Mouse (Mus musculus): ENCODE results near the gene Has1. TPM values are rescaled to one million over a fixed set of nuclear protein-coding genes. Genes with fewer than 3 reads are reported as not detected.

Has1 gene
- polyA plus RNA-seq (2015; fragmentation: Nextera tagmentation; extraction: Ambion mirVana), result 1.1 TPM in 2 replicates

DNA sequence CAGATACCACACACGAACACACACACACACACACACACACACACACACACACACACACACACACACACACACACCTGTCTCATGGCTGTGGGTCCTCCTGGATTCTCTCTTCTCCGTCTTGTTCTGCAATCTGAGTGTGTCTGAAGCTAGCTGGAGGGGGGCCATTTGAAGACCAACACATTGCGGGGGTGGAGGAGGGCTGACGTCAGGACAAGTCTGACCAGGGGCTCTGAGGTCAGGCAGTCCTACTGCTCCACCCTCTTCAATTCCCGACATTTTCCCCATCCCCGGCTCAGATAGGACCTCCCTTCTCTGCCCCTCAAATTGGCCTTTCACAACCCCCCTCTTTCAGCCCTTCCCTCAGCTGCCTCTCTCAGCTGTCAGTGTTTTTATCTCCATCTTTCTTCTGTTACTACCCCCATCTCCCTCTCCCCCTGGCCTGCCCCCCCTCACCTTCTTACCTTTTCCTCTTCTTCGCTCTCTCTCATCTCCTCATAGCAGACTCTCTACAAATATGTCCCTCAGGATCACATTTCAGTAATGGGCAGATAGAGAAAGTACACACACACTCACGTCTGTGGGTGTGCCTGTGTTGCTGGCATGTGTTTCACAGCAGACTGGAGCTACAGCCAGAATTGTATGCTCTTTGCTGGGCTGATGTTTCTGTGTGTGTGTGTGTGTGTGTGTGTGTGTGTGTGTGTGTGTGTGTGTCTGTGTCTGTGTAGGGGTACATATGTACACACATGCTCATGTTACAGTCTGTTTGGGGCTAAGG is at the start of gene Has1:
Gene Has1, minus strand, starts transcription at position 142 of the 775 bp plus-strand sequence.
- no peak; the same call in 1 of the 2 replicates for ATAC-seq (ENCODE audit: low FRiP score, low read depth)
- H3K9ac ChIP-seq, result no peak within 1 kb of the TSS
- H3K36me3 ChIP-seq, result no peaks in the 10 kb centered on the region
- H3K4me3 ChIP-seq, result no peak within 1 kb of the TSS
- no peak within 1 kb of the TSS for H3K27ac ChIP-seq (replicated peaks)
- no peaks in the 10 kb centered on the region for H3K9me3 ChIP-seq
- H3K4me2 ChIP-seq, result no peak within 1 kb of the TSS
- 58% methylated on average over 8 of the region's 8 CpGs for WGBS
- no peaks in the 10 kb centered on the region for H3K27me3 ChIP-seq
- peaks cover 2% of the 10 kb centered on the region; the same call in 1 of the 2 replicates for H3K4me1 ChIP-seq (replicated peaks)

GRCm38 (mm10) chr17:17900768-17901167 is 45.8 kb upstream of the Has1 start:
- no peaks in the 10 kb centered on the region; the same call in 1 of the 2 replicates for H3K27me3 ChIP-seq
- 92% methylated on average over 1 of the region's 1 CpGs for WGBS
- no peak overlapping the region for H3K9ac ChIP-seq
- no peaks in the 10 kb centered on the region for H3K9me3 ChIP-seq
- H3K36me3 ChIP-seq, result no peaks in the 10 kb centered on the region
- H3K4me3 ChIP-seq, result no peak overlapping the region
- no peak for ATAC-seq (ENCODE audit: low FRiP score, low read depth)
- no peak overlapping the region for H3K4me2 ChIP-seq
- H3K27ac ChIP-seq (replicated peaks), result no peak overlapping the region
- no peaks in the 10 kb centered on the region for H3K4me1 ChIP-seq (replicated peaks)

- no peak overlapping the region for H3K27ac ChIP-seq (replicated peaks)
- no peaks in the 10 kb centered on the region for H3K36me3 ChIP-seq
- no peak overlapping the region for H3K9ac ChIP-seq
- no peaks in the 10 kb centered on the region; the same call in 1 of the 2 replicates for H3K27me3 ChIP-seq
- no peaks in the 10 kb centered on the region for H3K9me3 ChIP-seq
- WGBS, result 79% methylated on average over 2 of the region's 2 CpGs
- H3K4me2 ChIP-seq, result no peak overlapping the region
- H3K4me1 ChIP-seq (replicated peaks), result no peaks in the 10 kb centered on the region
- ATAC-seq (ENCODE audit: low FRiP score, low read depth), result 0 out of 2 replicates have a peak, but pooled peaks have one; percentile 48
- no peak overlapping the region for H3K4me3 ChIP-seq
These were observed 44.3 kb upstream of the Has1 start for GRCm38 (mm10) chr17:17899268-17899667.

DNA sequence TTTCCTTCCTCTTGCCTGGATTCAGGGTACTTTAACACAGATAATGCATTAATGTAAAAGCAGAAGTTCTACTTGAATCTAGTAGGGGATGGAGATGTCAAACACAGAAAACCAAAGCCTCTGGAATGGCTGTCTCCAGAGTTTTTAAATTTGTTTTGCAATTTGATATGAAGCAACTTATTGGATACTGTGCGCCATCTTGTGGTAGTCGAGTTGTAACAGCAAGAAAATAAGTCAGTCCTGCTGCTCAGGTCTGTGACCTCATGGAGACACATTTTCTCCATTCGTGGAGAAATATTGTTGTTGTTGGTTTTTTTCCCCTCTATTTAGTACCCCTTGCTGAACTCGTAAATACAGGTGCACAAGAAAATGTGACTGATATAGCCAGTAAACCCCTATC is 41.0 kb upstream of the Has1 start:
- 5% methylated on average over 4 of the region's 4 CpGs for WGBS
- Histone ChIP-seq H3K27ac (replicated peaks) (no peak overlapping the region), H3K36me3 (no peaks in the 10 kb centered on the region), H3K4me3 (no peak overlapping the region), H3K4me1 (replicated peaks) (no peaks in the 10 kb centered on the region), H3K4me2 (no peak overlapping the region), H3K9me3 (no peaks in the 10 kb centered on the region), H3K27me3 (no peaks in the 10 kb centered on the region), H3K9ac (no peak overlapping the region)
- ATAC-seq (ENCODE audit: low FRiP score, low read depth), result 0 out of 2 replicates have a peak, but pooled peaks have one; percentile 45

DNA sequence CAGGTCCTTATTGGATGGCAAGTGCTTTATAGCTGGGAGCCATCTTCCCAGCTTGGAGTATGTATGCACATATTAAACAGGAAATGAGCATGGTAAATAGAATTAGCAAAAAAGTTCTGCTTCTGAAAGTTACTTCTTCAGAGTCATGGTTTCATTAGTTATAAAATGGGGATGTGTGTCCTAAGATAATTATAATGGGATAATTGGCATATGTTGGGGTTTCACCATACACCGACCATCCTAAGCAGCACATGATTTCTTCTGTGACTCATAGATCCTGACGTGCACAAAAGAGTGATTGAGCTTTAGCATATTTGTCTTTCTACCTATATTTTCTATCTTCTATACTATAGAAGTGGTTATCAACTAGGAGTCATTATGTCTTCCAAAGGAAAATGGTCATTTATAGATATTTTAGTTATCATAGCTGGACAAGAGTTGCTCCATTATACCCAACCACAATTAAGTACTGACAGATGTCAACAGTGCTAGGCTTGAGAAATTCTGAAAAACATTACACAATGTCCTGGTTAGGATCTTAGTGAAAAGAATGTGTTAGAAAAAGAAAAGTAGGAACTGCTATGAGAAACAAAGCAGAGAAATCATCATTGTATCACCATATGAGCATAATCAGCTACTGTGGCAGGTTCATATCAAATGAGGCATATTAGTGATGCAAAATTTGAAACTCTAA is 34.9 kb upstream of the Has1 start:
- H3K4me2 ChIP-seq, result no peak overlapping the region
- H3K9ac ChIP-seq, result no peak overlapping the region
- no peak for ATAC-seq (ENCODE audit: low FRiP score, low read depth)
- H3K27ac ChIP-seq (replicated peaks), result no peak overlapping the region
- no peaks in the 10 kb centered on the region for H3K4me1 ChIP-seq (replicated peaks)
- no peak overlapping the region for H3K4me3 ChIP-seq
- 90% methylated on average over 2 of the region's 2 CpGs for WGBS
- H3K27me3 ChIP-seq, result no peaks in the 10 kb centered on the region
- no peaks in the 10 kb centered on the region for H3K36me3 ChIP-seq
- no peaks in the 10 kb centered on the region for H3K9me3 ChIP-seq

GRCm38 (mm10) chr17:17887774-17888248 is 32.8 kb upstream of the Has1 start, which contains the start of the genes Fpr2 and Fpr3:
Gene Fpr2, plus strand, starts transcription at chr17:17887824.
Gene Fpr3, plus strand, starts transcription at chr17:17887852.
- no peaks in the 10 kb centered on the region for H3K36me3 ChIP-seq
- no peak within 1 kb of the TSS for H3K9ac ChIP-seq
- no peak within 1 kb of the TSS for H3K27ac ChIP-seq (replicated peaks)
- 64% methylated on average over 1 of the region's 1 CpGs for WGBS
- no peaks in the 10 kb centered on the region for H3K9me3 ChIP-seq
- H3K4me1 ChIP-seq (replicated peaks), result no peaks in the 10 kb centered on the region
- no peaks in the 10 kb centered on the region for H3K27me3 ChIP-seq
- no peak within 1 kb of the TSS for H3K4me2 ChIP-seq
- ATAC-seq (ENCODE audit: low FRiP score, low read depth), result no peak
- H3K4me3 ChIP-seq, result no peak within 1 kb of the TSS

DNA sequence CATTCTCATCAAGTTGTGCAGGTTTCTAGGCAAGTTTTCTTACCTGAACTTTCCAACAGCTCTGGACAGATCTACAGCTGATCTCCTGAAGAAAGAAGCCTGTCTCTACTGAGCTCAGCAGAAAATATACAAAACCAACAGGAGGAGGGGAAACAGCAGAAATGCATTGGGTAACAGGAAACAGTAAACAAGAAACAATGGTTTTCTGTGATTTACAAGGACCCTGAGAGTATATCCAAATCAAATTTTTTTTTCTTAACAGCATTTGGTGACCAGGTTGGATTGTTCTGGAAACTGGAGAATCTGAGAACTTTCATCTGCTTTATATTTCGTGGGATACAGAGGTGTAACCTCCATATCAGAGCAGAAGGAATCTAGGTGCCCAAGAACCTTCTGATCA is 28.8 kb upstream of the Has1 start, which contains the start of gene Fpr1:
Gene Fpr1, minus strand, starts transcription at position 101 of the 400 bp plus-strand sequence.
- Histone ChIP-seq H3K9me3 (no peaks in the 10 kb centered on the region), H3K4me3 (no peak within 1 kb of the TSS), H3K4me1 (replicated peaks) (no peaks in the 10 kb centered on the region), H3K9ac (no peak within 1 kb of the TSS), H3K27ac (replicated peaks) (no peak within 1 kb of the TSS), H3K27me3 (no peaks in the 10 kb centered on the region), H3K4me2 (no peak within 1 kb of the TSS), H3K36me3 (no peaks in the 10 kb centered on the region)
- no peak for ATAC-seq (ENCODE audit: low FRiP score, low read depth)
- WGBS, result 66% methylated on average over 1 of the region's 1 CpGs

DNA sequence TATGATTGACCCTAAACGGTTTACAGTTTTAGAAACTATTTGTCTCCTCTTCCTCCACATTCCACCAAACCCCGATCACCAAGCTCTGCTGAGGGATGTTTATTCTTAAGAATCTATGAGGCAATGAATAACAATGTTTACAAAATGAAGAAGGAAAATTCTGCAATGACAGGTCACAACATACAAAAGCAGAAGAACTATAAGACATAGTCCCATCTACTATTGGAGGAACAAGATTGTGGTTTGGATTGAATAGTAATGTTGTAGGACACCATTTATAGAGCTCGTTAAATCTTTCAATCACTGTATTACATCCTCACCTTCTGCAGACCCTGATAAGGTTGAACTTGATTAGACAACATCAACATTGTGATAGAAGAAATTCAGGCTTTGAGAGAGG is 27.7 kb upstream of the Has1 start:
- no peaks in the 10 kb centered on the region for H3K27me3 ChIP-seq
- H3K36me3 ChIP-seq, result no peaks in the 10 kb centered on the region
- no peak overlapping the region for H3K4me3 ChIP-seq
- no peaks in the 10 kb centered on the region for H3K4me1 ChIP-seq (replicated peaks)
- WGBS, result 85% methylated on average over 3 of the region's 3 CpGs
- no peak overlapping the region for H3K9ac ChIP-seq
- H3K27ac ChIP-seq (replicated peaks), result no peak overlapping the region
- no peak for ATAC-seq (ENCODE audit: low FRiP score, low read depth)
- no peak overlapping the region for H3K4me2 ChIP-seq
- H3K9me3 ChIP-seq, result no peaks in the 10 kb centered on the region

DNA sequence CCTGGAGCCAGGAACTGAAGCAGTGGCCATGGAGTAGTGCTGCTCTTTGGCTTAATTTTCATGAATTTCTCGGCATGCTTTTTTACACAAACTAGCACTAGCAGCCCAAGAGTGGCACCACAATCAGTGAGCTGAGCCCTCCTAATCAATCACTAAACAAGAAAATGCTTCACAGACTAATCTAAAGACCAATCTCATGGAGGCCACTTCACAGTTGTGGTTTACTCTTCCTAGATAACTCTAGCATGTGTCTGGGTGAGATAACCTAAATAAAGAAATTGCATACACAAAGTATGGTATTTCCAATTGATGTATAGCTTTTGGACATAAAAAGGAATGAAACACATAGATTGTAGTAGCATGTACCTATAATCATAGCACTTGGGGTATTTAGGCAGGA is 24.3 kb upstream of the Has1 start:
- Histone ChIP-seq H3K9me3 (no peaks in the 10 kb centered on the region), H3K27me3 (no peaks in the 10 kb centered on the region), H3K9ac (no peak overlapping the region), H3K27ac (replicated peaks) (no peak overlapping the region), H3K36me3 (no peaks in the 10 kb centered on the region), H3K4me3 (no peak overlapping the region), H3K4me2 (no peak overlapping the region), H3K4me1 (replicated peaks) (no peaks in the 10 kb centered on the region)
- 83% methylated on average over 1 of the region's 1 CpGs for WGBS
- no peak for ATAC-seq (ENCODE audit: low FRiP score, low read depth)

DNA sequence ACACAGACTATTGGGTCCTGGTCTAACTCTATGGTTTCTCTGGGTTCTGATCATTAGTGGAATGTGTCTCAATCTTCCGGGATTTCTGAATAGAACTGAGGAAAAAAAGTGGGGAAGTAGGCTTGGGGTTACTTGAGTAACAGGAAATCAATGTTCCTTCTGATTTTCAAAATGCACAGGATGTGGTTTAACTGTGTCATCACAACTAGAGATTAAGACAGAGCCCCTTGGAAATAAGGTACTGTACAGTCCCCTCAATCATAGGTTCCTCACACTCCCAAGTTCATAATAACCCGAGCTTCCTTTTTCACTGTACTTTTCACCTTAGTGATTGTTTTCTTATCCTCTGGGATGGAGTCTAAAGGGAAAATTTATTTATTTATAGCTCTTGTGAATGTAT is 16.7 kb upstream of the Has1 start:
- H3K9ac ChIP-seq, result no peak overlapping the region
- no peaks in the 10 kb centered on the region for H3K4me1 ChIP-seq (replicated peaks)
- no peak overlapping the region for H3K27ac ChIP-seq (replicated peaks)
- no peak overlapping the region for H3K4me3 ChIP-seq
- no peaks in the 10 kb centered on the region for H3K36me3 ChIP-seq
- 0 out of 2 replicates have a peak, but pooled peaks cover 4% of the 10 kb centered on the region for H3K9me3 ChIP-seq
- no peaks in the 10 kb centered on the region for H3K27me3 ChIP-seq
- no peak overlapping the region for H3K4me2 ChIP-seq
- 92% methylated on average over 2 of the region's 2 CpGs for WGBS
- no peak for ATAC-seq (ENCODE audit: low FRiP score, low read depth)

- no peak for ATAC-seq (ENCODE audit: low FRiP score, low read depth)
These were observed 16.0 kb upstream of the Has1 start for GRCm38 (mm10) chr17:17870892-17871550.

More at GRCm38 (mm10) chr17:17870892-17871550, 16.0 kb upstream of the Has1 start:
- Histone ChIP-seq H3K27me3 (no peaks in the 10 kb centered on the region), H3K9ac (no peak overlapping the region), H3K27ac (replicated peaks) (no peak overlapping the region), H3K36me3 (no peaks in the 10 kb centered on the region), H3K4me1 (replicated peaks) (no peaks in the 10 kb centered on the region), H3K4me3 (no peak overlapping the region), H3K4me2 (no peak overlapping the region), H3K9me3 (0 out of 2 replicates have a peak, but pooled peaks cover 4% of the 10 kb centered on the region)
- WGBS, result 88% methylated on average over 2 of the region's 2 CpGs
